Mouse (Mus musculus) thymus, adult 2 months (tissue): ENCODE results near the gene Lef1.

Experiments used
- CTCF ChIP-seq: fragments of 200-500 bp; IDR thresholded peaks from 2 replicates; pipeline ENCODE4 v1.5.1; 2012; ENCODE audit warnings: mild to moderate bottlenecking, control low read depth, low read length, moderate library complexity, borderline replicate concordance; ENCODE audit not compliant: control insufficient read depth, poor library complexity, insufficient read depth; ENCODE audit errors: extremely low read depth
- POLR2A ChIP-seq: fragments of 200-500 bp; IDR thresholded peaks from 2 replicates; pipeline ENCODE4 v1.6.1; 2012; ENCODE audit warnings: mild to moderate bottlenecking, low read length, control low read depth, moderate library complexity; ENCODE audit not compliant: control insufficient read depth, poor library complexity, insufficient read depth; ENCODE audit errors: extremely low read depth

DNA sequence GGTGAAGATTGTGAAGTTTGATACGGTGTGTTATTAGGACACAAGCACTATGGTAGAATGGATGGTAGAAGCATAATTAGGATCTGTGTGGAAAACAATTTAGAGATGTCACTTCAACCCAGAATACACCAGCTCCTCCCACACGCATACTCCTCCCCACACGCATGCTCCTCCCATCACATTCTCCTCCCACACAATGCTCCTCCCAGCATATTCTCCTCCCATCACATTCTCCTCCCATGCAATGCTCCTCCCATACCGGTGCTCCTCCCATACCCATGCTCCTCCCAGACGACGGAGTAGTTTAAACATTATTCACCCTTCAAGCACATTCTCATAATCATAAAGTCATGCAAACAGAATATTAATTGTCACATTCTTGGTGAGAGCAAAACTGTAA lies 26.5 kb upstream of the Lef1 start:
- TF ChIP-seq CTCF (no peak), POLR2A (no peak)
